Mouse (Mus musculus) adrenal gland, postnatal 10 days (tissue): ENCODE data around the gene Olfr68. TPM values are rescaled to one million over a fixed set of nuclear protein-coding genes. Genes with fewer than 3 reads are reported as not detected.
"Not testable (repeated sequence)": the region's sequence is repeated elsewhere in the genome, so short reads cannot be mapped to it uniquely, and the experiment has no call there.

ENCODE experiments used
- DNase-seq: peaks from one replicate; pipeline ENCODE4 v3.0.0; 2021; ENCODE audit warnings: mixed read lengths
- total RNA-seq, 2 experiments: library from RNA; stranded (reverse); gene quantifications; 2 replicates each; pipeline ENCODE4 v1.2.3; 2021

The Olfr68 gene
- total RNA-seq, 2 experiments from 2014 or later: not detected

GRCm38 (mm10) chr7:103767687-103768086, 11.8 kb downstream of the Olfr68 start:
- DNase-seq: not testable (repeated sequence)

GRCm38 (mm10) chr7:103762212-103762611, 17.3 kb downstream of the Olfr68 start:
- not testable (repeated sequence) for DNase-seq

- no peak for DNase-seq
Observed at GRCm38 (mm10) chr7:103757233-103757632, 22.3 kb downstream of the Olfr68 start, which contains the start of gene Olfr630. Gene Olfr630, minus strand, starts transcription at chr7:103757333.

- DNase-seq: no peak
Observed at GRCm38 (mm10) chr7:103744843-103745242, 34.7 kb downstream of the Olfr68 start, which contains the start of gene Olfr629. Gene Olfr629, minus strand, starts transcription at chr7:103744943.

GRCm38 (mm10) chr7:103730074-103730473, 49.4 kb downstream of the Olfr68 start, which contains the start of gene Olfr628:
Gene Olfr628, plus strand, starts transcription at chr7:103730374.
- DNase-seq: no peak

Other genes starting within 250 kb of the Olfr68 start
- not detected for gene Olfr612, start 237.0 kb downstream of the Olfr68 start, total RNA-seq
- not detected for gene Olfr613, start 231.6 kb downstream of the Olfr68 start, total RNA-seq
- gene Olfr615, start 223.6 kb downstream of the Olfr68 start, total RNA-seq: not detected
- not detected for gene Olfr616, start 210.6 kb downstream of the Olfr68 start, total RNA-seq
- not detected for gene Olfr617, start 206.6 kb downstream of the Olfr68 start, total RNA-seq
- gene Olfr618, start 189.6 kb downstream of the Olfr68 start, total RNA-seq: not detected
- gene Olfr619, start 179.1 kb downstream of the Olfr68 start, total RNA-seq: not detected
- not detected for gene Olfr620, start 167.2 kb downstream of the Olfr68 start, total RNA-seq
- not detected for gene Olfr622, start 137.0 kb downstream of the Olfr68 start, total RNA-seq
- gene Olfr623, start 116.0 kb downstream of the Olfr68 start, total RNA-seq: not detected
- gene Olfr624, start 108.5 kb downstream of the Olfr68 start, total RNA-seq: under 1 TPM; 0.06 to 0.09 TPM
- gene Olfr625-ps1, start 97.0 kb downstream of the Olfr68 start, total RNA-seq: not detected
- gene Olfr243, start 65.0 kb downstream of the Olfr68 start, total RNA-seq: not detected
- not detected for gene Olfr628, start 49.3 kb downstream of the Olfr68 start, total RNA-seq
- not detected for gene Olfr629, start 34.8 kb downstream of the Olfr68 start, total RNA-seq
- not detected for gene Olfr630, start 22.4 kb downstream of the Olfr68 start, total RNA-seq
- not detected for gene Olfr69, start 8.1 kb downstream of the Olfr68 start, total RNA-seq
- not detected for gene Olfr67, start 12.1 kb upstream of the Olfr68 start, total RNA-seq
- gene Hbb-bt, start 34.3 kb upstream of the Olfr68 start, total RNA-seq: 100 to 1,000 TPM; 489 to 710 TPM
- gene Hbb-bs, start 48.4 kb upstream of the Olfr68 start, total RNA-seq: 1,000 to 10,000 TPM; 3,542 to 4,429 TPM
- gene Hbb-bh2, start 60.8 kb upstream of the Olfr68 start, total RNA-seq: not detected
- gene Hbb-bh1, start 63.5 kb upstream of the Olfr68 start, total RNA-seq: not detected
- not detected for gene Hbb-y, start 73.5 kb upstream of the Olfr68 start, total RNA-seq
- not detected for gene Olfr66, start 106.6 kb upstream of the Olfr68 start, total RNA-seq
- gene Olfr64, start 114.8 kb upstream of the Olfr68 start, total RNA-seq: not detected
- gene Olfr65, start 123.8 kb upstream of the Olfr68 start, total RNA-seq: not detected
- not detected for gene Olfr631, start 149.1 kb upstream of the Olfr68 start, total RNA-seq
- not detected for gene Olfr632, start 154.6 kb upstream of the Olfr68 start, total RNA-seq
- not detected for gene Olfr633, start 164.7 kb upstream of the Olfr68 start, total RNA-seq
- not detected for gene Olfr635, start 191.5 kb upstream of the Olfr68 start, total RNA-seq
- gene Olfr638, start 219.0 kb upstream of the Olfr68 start, total RNA-seq: not detected
- gene Olfr639, start 237.6 kb upstream of the Olfr68 start, total RNA-seq: under 1 TPM in 1 of 2 experiments, not detected in 1; 0.06 TPM
- not detected for gene Olfr640, start 245.9 kb upstream of the Olfr68 start, total RNA-seq